Mouse (Mus musculus) CH12.LX (cell line): Measurements from ENCODE around the gene Xrcc4. TPM values are rescaled to one million over a fixed set of nuclear protein-coding genes. Genes with fewer than 3 reads are reported as not detected.

ENCODE experiments used
- DNase-seq: peaks from one replicate; pipeline ENCODE4 v3.0.0-alpha.2; 2013; ENCODE audit errors: extremely low read depth
- H3K27ac ChIP-seq: 2 replicates; pipeline ENCODE4 v1.5.1; 2012; ENCODE audit warnings: low read depth, mild to moderate bottlenecking, control low read depth, moderate library complexity; ENCODE audit not compliant: insufficient read depth
- H3K27me3 ChIP-seq: replicated peaks from 2 replicates; pipeline ENCODE3; 2012; ENCODE audit warnings: inconsistent platforms
- H3K36me3 ChIP-seq, 2 experiments: replicated peaks in 1 of 2; 2 replicates each; pipeline versions ENCODE3 to v1.6.1; 2012; ENCODE audit warnings: inconsistent platforms in 1 of 2, low read length in 1 of 2, mild to moderate bottlenecking in 1 of 2, mixed read lengths in 1 of 2, moderate library complexity in 1 of 2; ENCODE audit not compliant: control insufficient read depth in 1 of 2, insufficient read depth in 1 of 2
- H3K4me1 ChIP-seq, 2 experiments: 2 replicates each; pipeline ENCODE4 v1.6.1; 2012; ENCODE audit warnings: inconsistent platforms in 1 of 2, moderate library complexity in 1 of 2; ENCODE audit not compliant: insufficient read depth in 2 of 2, control insufficient read depth in 1 of 2
- H3K4me2 ChIP-seq: 2 replicates; pipeline ENCODE4 v1.6.1; 2012; ENCODE audit warnings: low read depth, mild to moderate bottlenecking, control low read depth; ENCODE audit not compliant: poor library complexity, insufficient read depth, severe bottlenecking
- H3K4me3 ChIP-seq, 3 experiments: fragments of 150-350 bp in 1 of 3; sonication (generic) in 1 of 3; replicated peaks in 1 of 3; 2 replicates each; pipeline versions ENCODE3 to v1.5.1; 2011 to 2012; ENCODE audit warnings: low read depth in 2 of 3, low read length in 2 of 3, mild to moderate bottlenecking in 2 of 3, moderate library complexity in 2 of 3, control low read depth in 1 of 3, improper control_type of control experiment in 1 of 3, inconsistent platforms in 1 of 3, mixed read lengths in 1 of 3; ENCODE audit not compliant: poor library complexity in 1 of 3
- H3K79me2 ChIP-seq: replicated peaks from 2 replicates; pipeline ENCODE4 v1.6.1; 2012; ENCODE audit warnings: mild to moderate bottlenecking, moderate library complexity; ENCODE audit not compliant: control insufficient read depth, poor library complexity, insufficient read depth, severe bottlenecking; ENCODE audit errors: extremely low read depth
- H3K9ac ChIP-seq: 2 replicates; pipeline ENCODE4 v1.6.1; 2012; ENCODE audit warnings: low read depth, mild to moderate bottlenecking, control low read depth, moderate library complexity; ENCODE audit not compliant: insufficient read depth
- H3K9me3 ChIP-seq: replicated peaks from 2 replicates; pipeline ENCODE3; 2012; ENCODE audit warnings: low read length, inconsistent platforms, mixed read lengths
- CHD1 ChIP-seq: IDR thresholded peaks from 2 replicates; pipeline ENCODE4 v1.6.1; 2012; ENCODE audit warnings: low read depth, low read length, improper control_type of control experiment, inconsistent platforms
- CHD2 ChIP-seq: IDR thresholded peaks from 2 replicates; pipeline ENCODE4 v1.6.1; 2011; ENCODE audit warnings: low read length, improper control_type of control experiment
- CTCF ChIP-seq, 2 experiments: IDR thresholded peaks in 1 of 2; conservative IDR thresholded peaks in 1 of 2; 2 replicates each; pipeline ENCODE4 v1.5.1; 2011 to 2012; ENCODE audit warnings: low read depth in 2 of 2, low read length in 2 of 2, improper control_type of control experiment in 1 of 2, inconsistent platforms in 1 of 2, mild to moderate bottlenecking in 1 of 2, moderate library complexity in 1 of 2
- E2F4 ChIP-seq: IDR thresholded peaks from 2 replicates; pipeline ENCODE4 v1.6.1; 2011; ENCODE audit warnings: low read depth, low read length, improper control_type of control experiment; ENCODE audit not compliant: insufficient replicate concordance
- EP300 ChIP-seq: IDR thresholded peaks from 2 replicates; pipeline ENCODE4 v1.6.1; 2011; ENCODE audit warnings: low read length, improper control_type of control experiment
- GABPA ChIP-seq: IDR thresholded peaks from 2 replicates; pipeline ENCODE4 v1.6.1; 2012; ENCODE audit warnings: low read depth, low read length, improper control_type of control experiment, inconsistent platforms; ENCODE audit not compliant: insufficient replicate concordance
- IRF4 ChIP-seq: IDR thresholded peaks from 2 replicates; pipeline ENCODE4 v1.6.1; 2014; ENCODE audit warnings: low read depth, mild to moderate bottlenecking, inconsistent platforms, low read length, improper control_type of control experiment
- JUN ChIP-seq: IDR thresholded peaks from 2 replicates; pipeline ENCODE4 v1.6.1; 2011; ENCODE audit warnings: low read depth, mild to moderate bottlenecking, low read length, improper control_type of control experiment, moderate library complexity; ENCODE audit not compliant: insufficient read depth
- KAT2A ChIP-seq: IDR thresholded peaks from 2 replicates; pipeline ENCODE4 v1.6.1; 2012; ENCODE audit warnings: low read length, improper control_type of control experiment, inconsistent platforms; ENCODE audit not compliant: insufficient replicate concordance
- MAFK ChIP-seq: IDR thresholded peaks from 2 replicates; pipeline ENCODE4 v1.6.1; 2011; ENCODE audit warnings: low read length, improper control_type of control experiment; ENCODE audit not compliant: insufficient replicate concordance
- MAX ChIP-seq: IDR thresholded peaks from 2 replicates; pipeline ENCODE4 v1.6.1; 2011; ENCODE audit warnings: low read length, improper control_type of control experiment
- MEF2A ChIP-seq: IDR thresholded peaks from 2 replicates; pipeline ENCODE4 v1.6.1; 2014; ENCODE audit warnings: low read depth, mild to moderate bottlenecking, inconsistent platforms, low read length, improper control_type of control experiment, borderline replicate concordance
- MXI1 ChIP-seq: IDR thresholded peaks from 2 replicates; pipeline ENCODE4 v1.6.1; 2011; ENCODE audit warnings: mild to moderate bottlenecking, low read depth, low read length, improper control_type of control experiment
- NRF1 ChIP-seq: IDR thresholded peaks from 2 replicates; pipeline ENCODE4 v1.6.1; 2014; ENCODE audit warnings: low read depth, mild to moderate bottlenecking, inconsistent platforms, low read length, improper control_type of control experiment, moderate library complexity
- PAX5 ChIP-seq: IDR thresholded peaks from 2 replicates; pipeline ENCODE4 v1.6.1; 2012; ENCODE audit warnings: low read length, inconsistent platforms, mixed read lengths
- POLR2A ChIP-seq: IDR thresholded peaks from 2 replicates; pipeline ENCODE4 v1.6.1; 2011; ENCODE audit warnings: low read depth, mild to moderate bottlenecking, improper control_type of control experiment, low read length
- POLR2AphosphoS2 ChIP-seq: IDR thresholded peaks from 2 replicates; pipeline ENCODE4 v1.6.1; 2011; ENCODE audit warnings: low read depth, low read length, improper control_type of control experiment
- SIN3A ChIP-seq: IDR thresholded peaks from 2 replicates; pipeline ENCODE4 v1.6.1; 2012; ENCODE audit warnings: low read length, improper control_type of control experiment, inconsistent platforms
- TBP ChIP-seq: conservative IDR thresholded peaks from 2 replicates; pipeline ENCODE4 v1.6.1; 2011; ENCODE audit warnings: low read depth, low read length, improper control_type of control experiment
- TCF12 ChIP-seq: IDR thresholded peaks from 2 replicates; pipeline ENCODE4 v1.6.1; 2014; ENCODE audit warnings: low read depth, mild to moderate bottlenecking, inconsistent platforms, low read length, improper control_type of control experiment
- USF1 ChIP-seq: IDR thresholded peaks from 2 replicates; pipeline ENCODE4 v1.6.1; 2014; ENCODE audit warnings: low read depth, mild to moderate bottlenecking, inconsistent platforms, low read length, improper control_type of control experiment
- ZKSCAN1 ChIP-seq: IDR thresholded peaks from 2 replicates; pipeline ENCODE4 v1.6.1; 2012; ENCODE audit warnings: low read depth, inconsistent platforms, low read length, improper control_type of control experiment, borderline replicate concordance
- dilution Hi-C: fragments of 300-500 bp; cut with MboI; formaldehyde crosslinking; loops from 2 replicates; pipeline ENCODE4 v1.14.3; 2020; ENCODE audit warnings: low sequenced_read_pairs; ENCODE audit not compliant: extremely low pct_unique_long_range_greater_than_20kb, extremely low pct_ligation_motif_present
- in situ Hi-C: fragments of 300-500 bp; cut with MboI; formaldehyde crosslinking; loops from 3 replicates; pipeline ENCODE4 v1.14.3; 2019; ENCODE audit warnings: low sequenced_read_pairs, low pct_ligation_motif_present, low pct_unique_long_range_greater_than_20kb, mixed read lengths
- polyA plus RNA-seq: library from polyadenylated mRNA; unstranded; fragments of >175 nt; gene quantifications from 2 replicates; pipeline ENCODE4 v1.2.1, GENCODE M21; 2012; ENCODE audit warnings: low read depth; ENCODE audit not compliant: insufficient read length
- total RNA-seq, 2 experiments: library from RNA; depleted of rRNA; stranded (reverse); fragments of 300-350 nt in 1 of 2; fragments of >200 nt in 1 of 2; gene quantifications; 2 replicates each; pipeline ENCODE4 v1.2.3; 2012 to 2014

Gene Xrcc4
- total and polyA plus RNA-seq, 3 experiments: 6.2 to 19.6 (median 10.0) TPM

DNA sequence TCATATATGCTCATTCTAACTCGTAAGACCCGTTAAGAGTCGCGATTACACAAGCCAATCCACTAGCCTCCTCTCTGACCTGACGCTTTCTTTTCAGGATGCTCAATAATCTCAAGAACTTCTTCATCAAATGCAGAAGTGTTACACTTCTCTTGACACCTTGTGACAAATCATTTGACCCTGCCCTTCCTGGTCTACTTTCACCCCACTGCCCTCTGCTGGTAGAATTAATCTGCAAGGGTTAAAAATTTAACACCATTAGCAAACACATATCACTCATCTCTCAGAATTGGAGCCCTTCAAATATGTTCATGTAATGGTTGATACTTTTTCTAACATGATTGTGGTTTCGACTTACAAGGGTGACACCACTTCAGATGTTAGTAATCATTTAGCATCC is 37.7 kb downstream of the Xrcc4 start (continued):
- TF ChIP-seq E2F4 (no peak), POLR2AphosphoS2 (no peak), MXI1 (no peak), GABPA (no peak), JUN (no peak), TCF12 (no peak), CHD1 (no peak), CHD2 (no peak), POLR2A (no peak), KAT2A (no peak), PAX5 (no peak), TBP (no peak), IRF4 (0 out of 2 replicates have a peak, but pooled peaks have one; percentile 23), MAFK (no peak), NRF1 (no peak), MAX (no peak), EP300 (no peak), ZKSCAN1 (no peak), USF1 (no peak)

DNA sequence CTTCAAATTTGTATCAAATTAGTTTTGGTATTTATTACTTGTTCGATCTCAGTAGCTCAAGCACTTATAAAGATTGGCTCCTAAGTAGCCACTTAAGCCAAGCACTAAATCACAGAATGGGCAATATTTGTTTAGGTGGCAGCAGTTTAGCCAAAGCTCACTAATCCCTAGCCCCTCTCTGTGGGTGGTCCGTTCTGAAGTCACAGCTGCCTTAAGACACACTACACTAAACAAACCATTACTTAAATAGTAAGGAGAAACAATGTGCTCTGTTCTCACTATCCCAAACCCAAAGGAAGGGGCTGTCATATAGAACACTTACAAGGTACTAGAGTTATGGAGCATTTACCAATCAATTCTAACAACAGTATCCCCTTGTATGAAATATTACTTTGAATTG is 49.8 kb downstream of the Xrcc4 start:
- Histone ChIP-seq H3K79me2 (no peaks in the 10 kb centered on the region), H3K4me2 (no peak overlapping the region), H3K27me3 (no peaks in the 10 kb centered on the region), H3K9me3 (no peaks in the 10 kb centered on the region), H3K9ac (no peak overlapping the region), H3K27ac (no peak overlapping the region), H3K4me3 (no peak overlapping the region), H3K4me1 (no peaks in the 10 kb centered on the region), H3K36me3 (no peaks in the 10 kb centered on the region)
- DNase-seq: no peak
- in situ Hi-C loops: no loop called here
- TF ChIP-seq TBP (no peak), MAX (no peak), ZKSCAN1 (no peak), MEF2A (no peak), POLR2A (no peak), CTCF (conservative IDR thresholded peaks at IDR 0.05 in 1 of 2, IDR thresholded peaks at IDR 0.05 in 1 of 2; ENCODE audit: low read depth in 2 of 2, low read length in 2 of 2) (no peak), SIN3A (no peak)
- dilution Hi-C loops: no loop called here
